Mouse (Mus musculus) liver, postnatal 0 days (tissue): ENCODE measurements around the gene Aph1a. TPM values are rescaled to one million over a fixed set of nuclear protein-coding genes. Genes with fewer than 3 reads are reported as not detected.
"Not testable (repeated sequence)": the region's sequence is repeated elsewhere in the genome, so short reads cannot be mapped to it uniquely, and the experiment has no call there.

Experiments
- ATAC-seq: fragments of 200-750 bp; cut with Nextera tagmentation; 2 replicates; pipeline ENCODE4 v1.8.0; 2017; ENCODE audit warnings: mild to moderate bottlenecking, moderate library complexity
- DNase-seq: peaks from one replicate; pipeline ENCODE4 v3.0.0-alpha.2; 2016
- H3K27ac ChIP-seq: fragments of 300-500 bp; sonication (generic); 2 replicates; pipeline ENCODE4 v1.5.1; 2014; ENCODE audit warnings: antibody characterized with exemption, moderate library complexity, mild to moderate bottlenecking, low read depth
- H3K27me3 ChIP-seq: fragments of 300-500 bp; sonication (generic); 2 replicates; pipeline ENCODE4 v1.6.1; 2014; ENCODE audit warnings: low read length, control low read depth, mixed read lengths; ENCODE audit not compliant: insufficient read depth
- H3K36me3 ChIP-seq: fragments of 300-500 bp; sonication (generic); replicated peaks from 2 replicates; pipeline ENCODE4 v1.6.1; 2014; ENCODE audit warnings: mild to moderate bottlenecking, control low read depth, low read length, moderate library complexity, mixed read lengths; ENCODE audit not compliant: insufficient read depth
- H3K4me1 ChIP-seq: fragments of 300-500 bp; sonication (generic); 2 replicates; pipeline ENCODE4 v1.6.1; 2014; ENCODE audit warnings: antibody characterized with exemption, mild to moderate bottlenecking, control low read depth; ENCODE audit not compliant: insufficient read depth
- H3K4me2 ChIP-seq: fragments of 300-500 bp; sonication (generic); 2 replicates; pipeline ENCODE4 v1.6.1; 2014; ENCODE audit warnings: low read depth, mild to moderate bottlenecking, low read length, moderate library complexity, mixed read lengths
- H3K4me3 ChIP-seq: fragments of 300-500 bp; sonication (generic); 2 replicates; pipeline ENCODE4 v1.5.1; 2014; ENCODE audit warnings: low read depth, low read length
- H3K9ac ChIP-seq: fragments of 300-500 bp; sonication (generic); replicated peaks from 2 replicates; pipeline ENCODE4 v1.6.1; 2014; ENCODE audit warnings: mild to moderate bottlenecking, moderate library complexity
- H3K9me3 ChIP-seq: fragments of 300-500 bp; sonication (generic); 2 replicates; pipeline ENCODE4 v1.6.1; 2016; ENCODE audit warnings: mild to moderate bottlenecking, control low read depth, low read length, mixed read lengths
- CTCF ChIP-seq: sonication (generic); IDR thresholded peaks from 2 replicates; pipeline ENCODE4 v1.5.1; 2016; ENCODE audit warnings: antibody characterized with exemption, low read depth
- EP300 ChIP-seq: IDR thresholded peaks from 2 replicates; pipeline ENCODE4 v1.6.1; 2016; ENCODE audit warnings: antibody characterized with exemption, low read depth, mild to moderate bottlenecking
- WGBS: fragments of 180-500 bp; shearing (Covaris S2); extraction: QIAGEN DNeasy Blood & Tissue Kit; methylation state at CpG from one replicate; pipeline ENCODE4 v1.1.7; 2014; ENCODE audit not compliant: insufficient replicate concordance; 5-methylcytosine and 5-hydroxymethylcytosine counted together
- polyA plus RNA-seq: library from polyadenylated mRNA; unstranded; fragments of >200 nt; fragmentation: Nextera tagmentation; extraction: Ambion mirVana; gene quantifications from 2 replicates; pipeline ENCODE4 v1.2.1, GENCODE M21; 2015

Aph1a gene
- 17.1 and 22.9 TPM in 2 replicates for polyA plus RNA-seq

- not testable (repeated sequence) for H3K27me3 ChIP-seq, H3K9me3 ChIP-seq, H3K36me3 ChIP-seq
- Histone ChIP-seq H3K9ac (peak within 1 kb of the TSS; percentile 85), H3K4me2 (peak within 1 kb of the TSS; percentile 94), H3K27ac (peak within 1 kb of the TSS; percentile 77), H3K4me1 (peaks cover 32% of the 10 kb centered on the region), H3K4me3 (peak within 1 kb of the TSS; percentile 75)
- peak; percentile 56; the same call in 1 of the 2 replicates for TF ChIP-seq EP300
- under 1% methylated on average over 24 of the region's 43 CpGs for WGBS
- ATAC-seq (peak; percentile 99), DNase-seq (peak; percentile 95)
These were observed at the start of gene Aph1a for GRCm38 (mm10) chr3:95893606-95894316. TSS of gene Aph1a (plus strand) at chr3:95893969.

DNA sequence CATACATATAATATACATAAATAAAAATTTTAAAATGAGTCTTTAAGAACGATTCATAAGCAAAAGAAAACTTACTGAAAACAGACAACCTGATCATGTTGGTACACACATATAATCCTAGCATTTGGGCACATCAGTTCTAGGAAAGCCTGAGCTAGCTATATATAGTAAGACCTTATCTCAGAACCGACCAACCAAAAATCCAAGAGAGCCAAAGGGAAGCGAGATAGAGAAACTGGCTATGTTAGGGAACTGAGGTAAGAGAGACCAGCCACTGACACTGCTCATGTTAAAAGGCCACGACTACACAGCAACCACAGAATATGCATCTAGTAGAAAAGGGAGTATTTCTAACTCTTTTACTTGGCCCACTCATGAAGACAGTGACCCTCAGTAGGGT is 43.2 kb upstream of the Aph1a start:
- Histone ChIP-seq H3K4me1 (peaks cover 5% of the 10 kb centered on the region; the same call in 1 of the 2 replicates), H3K9me3 (no peaks in the 10 kb centered on the region), H3K9ac (no peak overlapping the region), H3K27ac (no peak overlapping the region), H3K27me3 (no peaks in the 10 kb centered on the region), H3K36me3 (peaks cover 70% of the 10 kb centered on the region), H3K4me3 (no peak overlapping the region), H3K4me2 (no peak overlapping the region)
- DNase-seq (no peak), ATAC-seq (no peak)
- WGBS, result 60% methylated on average over 4 of the region's 4 CpGs
- TF ChIP-seq EP300, result no peak
- TF ChIP-seq CTCF, result no peak

- Histone ChIP-seq H3K9me3 (no peaks in the 10 kb centered on the region), H3K27me3 (no peaks in the 10 kb centered on the region), H3K4me2 (no peak overlapping the region), H3K4me3 (no peak overlapping the region), H3K36me3 (peaks cover 64% of the 10 kb centered on the region), H3K4me1 (peaks cover 8% of the 10 kb centered on the region; the same call in 1 of the 2 replicates), H3K9ac (no peak overlapping the region), H3K27ac (no peak overlapping the region)
- no peak for DNase-seq
- TF ChIP-seq EP300 (no peak), CTCF (no peak)
- no peak for ATAC-seq
- 74% methylated on average over 8 of the region's 8 CpGs for WGBS
These were observed 42.5 kb upstream of the Aph1a start for GRCm38 (mm10) chr3:95851317-95851716.

DNA sequence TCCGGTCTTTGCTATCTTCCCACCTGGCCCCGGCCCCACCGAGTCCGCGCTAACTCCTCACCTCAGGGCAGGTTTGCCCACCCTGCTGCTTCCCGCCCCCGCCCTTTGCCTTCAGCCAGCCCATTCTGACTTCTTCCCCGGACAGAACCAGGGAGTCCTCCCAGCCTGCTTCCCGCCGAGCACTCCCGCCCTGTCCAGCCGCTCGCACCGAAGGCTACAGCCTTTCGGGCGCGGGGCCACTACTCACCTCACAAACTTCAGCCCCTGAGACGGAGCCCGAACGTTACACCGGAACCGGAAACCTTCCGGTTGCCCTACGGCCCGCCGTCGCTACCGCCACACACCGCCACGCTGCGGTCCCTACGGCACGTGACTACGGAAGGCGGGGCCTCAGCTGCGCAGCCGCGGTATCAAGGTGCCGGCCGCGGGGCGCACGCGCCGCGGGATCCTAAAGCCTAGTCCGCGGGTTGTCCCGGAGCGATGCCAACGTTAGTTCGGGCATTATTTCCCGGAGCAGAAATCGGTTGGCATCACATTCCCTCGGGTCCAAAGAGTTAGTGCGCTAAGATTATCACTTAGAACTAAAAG is 38.2 kb upstream of the Aph1a start, which contains the start of gene Prpf3:
TSS of gene Prpf3 (minus strand) at position 384 of the 588 bp plus-strand sequence.
- WGBS, result under 1% methylated on average over 56 of the region's 56 CpGs
- peak within 1 kb of the TSS; percentile 82 for H3K4me3 ChIP-seq
- TF ChIP-seq EP300, result peak; percentile 30; the same call in 1 of the 2 replicates
- TF ChIP-seq CTCF, result no peak
- H3K27me3 ChIP-seq, result no peaks in the 10 kb centered on the region
- H3K4me1 ChIP-seq, result peaks cover 8% of the 10 kb centered on the region; the same call in 1 of the 2 replicates
- H3K27ac ChIP-seq, result peak within 1 kb of the TSS; percentile 84
- H3K4me2 ChIP-seq, result peak within 1 kb of the TSS; percentile 79
- H3K36me3 ChIP-seq, result peaks cover 24% of the 10 kb centered on the region
- no peaks in the 10 kb centered on the region for H3K9me3 ChIP-seq
- DNase-seq (peak; percentile 95), ATAC-seq (peak; percentile 99)
- peak within 1 kb of the TSS; percentile 89 for H3K9ac ChIP-seq

- H3K9ac ChIP-seq, result peak overlapping the region; percentile 89
- no peaks in the 10 kb centered on the region for H3K27me3 ChIP-seq
- H3K9me3 ChIP-seq, result no peaks in the 10 kb centered on the region
- WGBS, result 32% methylated on average over 7 of the region's 7 CpGs
- ATAC-seq (peak; percentile 2), DNase-seq (no peak)
- H3K4me1 ChIP-seq, result peaks cover 8% of the 10 kb centered on the region; the same call in 1 of the 2 replicates
- peak overlapping the region; percentile 82 for H3K4me3 ChIP-seq
- H3K36me3 ChIP-seq, result peaks cover 19% of the 10 kb centered on the region
- H3K27ac ChIP-seq, result peak overlapping the region; percentile 84
- H3K4me2 ChIP-seq, result peak overlapping the region; percentile 79
- TF ChIP-seq EP300, result no peak
These were observed 37.7 kb upstream of the Aph1a start for GRCm38 (mm10) chr3:95856115-95856514.

DNA sequence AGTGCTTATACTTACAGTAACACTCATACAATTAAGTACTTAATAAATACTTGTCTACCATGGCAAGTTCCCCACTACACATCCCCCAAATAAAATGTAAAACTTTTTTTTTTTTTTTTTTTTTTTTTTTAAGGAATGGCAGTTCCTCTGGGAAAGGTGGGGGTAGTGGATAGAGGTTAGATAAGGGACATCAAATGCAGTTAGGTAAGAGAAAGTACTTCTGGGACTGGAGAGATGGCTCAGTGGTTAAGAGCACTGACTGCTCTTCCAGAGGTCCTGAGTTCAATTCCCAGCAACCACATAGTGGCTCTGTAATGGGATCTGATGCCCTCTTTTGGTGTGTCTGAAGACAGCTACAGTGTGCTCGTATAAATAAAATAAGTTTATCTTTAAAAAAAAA is 36.7 kb upstream of the Aph1a start:
- H3K4me1 ChIP-seq, DNase-seq, H3K27ac ChIP-seq, H3K27me3 ChIP-seq, H3K9ac ChIP-seq, H3K9me3 ChIP-seq, H3K4me2 ChIP-seq, ATAC-seq, H3K4me3 ChIP-seq: not testable (repeated sequence)
- 81% methylated on average over 1 of the region's 1 CpGs for WGBS
- H3K36me3 ChIP-seq, result peaks cover 13% of the 10 kb centered on the region

- H3K9ac ChIP-seq, ATAC-seq, H3K4me2 ChIP-seq, DNase-seq, H3K27ac ChIP-seq, H3K27me3 ChIP-seq, H3K9me3 ChIP-seq, H3K4me1 ChIP-seq, H3K4me3 ChIP-seq, H3K36me3 ChIP-seq: not testable (repeated sequence)
- WGBS, result 68% methylated on average over 3 of the region's 3 CpGs
These were observed 35.5 kb upstream of the Aph1a start for GRCm38 (mm10) chr3:95858278-95858677.
